Mouse (Mus musculus): Measurements from ENCODE around the gene Flad1.

The Flad1 gene

DNA sequence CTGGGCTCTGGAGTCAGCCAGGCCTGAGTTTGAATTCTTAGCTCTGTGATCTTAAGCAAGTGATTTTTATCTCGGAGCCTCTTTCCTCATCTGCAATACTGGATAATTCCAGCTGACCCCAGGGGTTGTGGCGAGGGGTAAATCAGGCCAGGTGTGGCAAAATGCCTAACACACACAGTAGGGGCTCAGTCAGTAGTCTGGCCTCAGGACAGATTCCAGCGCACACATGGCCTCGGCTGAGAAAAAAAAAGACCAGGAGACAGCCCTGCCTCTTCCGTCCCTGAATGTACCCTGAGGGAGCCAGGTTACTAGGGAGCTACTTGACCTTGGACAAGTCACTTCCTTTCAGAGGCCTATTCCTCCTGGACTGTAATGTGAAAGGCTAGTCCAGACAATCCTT, 28.7 kb downstream of the Flad1 start:
- no peak for DNase-seq (ENCODE audit: low read depth, low spot score)

DNA sequence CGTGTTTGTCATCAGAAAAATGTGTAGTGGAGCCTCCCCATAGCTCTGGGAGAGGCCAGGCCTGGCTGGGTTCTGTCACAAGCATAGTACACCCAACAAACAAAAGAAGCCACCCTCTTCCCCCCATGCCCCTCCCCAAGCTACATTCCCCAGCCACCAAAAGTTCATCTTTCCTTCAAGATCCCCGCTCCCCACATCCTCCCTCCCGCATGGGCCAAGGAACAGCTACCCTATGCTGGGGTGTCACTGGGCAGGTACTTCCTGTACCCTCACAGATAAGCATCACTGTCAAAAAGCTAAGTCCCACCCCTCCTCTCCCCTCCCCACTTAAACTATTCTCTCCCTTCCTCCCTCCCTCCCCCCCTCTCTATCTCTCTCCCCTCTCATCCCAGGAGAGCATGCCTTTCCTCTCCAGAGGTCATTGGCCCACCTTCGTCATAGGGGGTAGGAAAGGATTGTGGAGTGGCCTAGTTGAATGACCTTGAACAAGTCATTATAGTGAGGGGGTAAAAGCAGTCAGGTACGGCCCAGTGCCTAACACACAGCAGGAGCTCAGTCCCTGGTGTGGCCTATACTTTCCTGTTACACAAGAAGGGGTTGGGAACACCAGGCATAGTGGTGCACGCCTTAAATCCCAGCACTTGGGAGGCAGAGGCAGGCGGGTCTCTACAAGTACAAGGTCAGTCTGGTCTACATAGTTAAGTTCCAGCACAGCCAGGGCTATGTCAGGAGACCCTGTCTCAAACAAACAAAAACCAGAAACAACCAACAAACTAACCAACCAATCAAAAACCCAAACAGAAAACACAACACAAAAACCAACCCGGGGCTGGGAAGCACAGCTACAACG, 29.4 kb downstream of the Flad1 start:
- no peak for DNase-seq (ENCODE audit: low read depth, low spot score)

DNA sequence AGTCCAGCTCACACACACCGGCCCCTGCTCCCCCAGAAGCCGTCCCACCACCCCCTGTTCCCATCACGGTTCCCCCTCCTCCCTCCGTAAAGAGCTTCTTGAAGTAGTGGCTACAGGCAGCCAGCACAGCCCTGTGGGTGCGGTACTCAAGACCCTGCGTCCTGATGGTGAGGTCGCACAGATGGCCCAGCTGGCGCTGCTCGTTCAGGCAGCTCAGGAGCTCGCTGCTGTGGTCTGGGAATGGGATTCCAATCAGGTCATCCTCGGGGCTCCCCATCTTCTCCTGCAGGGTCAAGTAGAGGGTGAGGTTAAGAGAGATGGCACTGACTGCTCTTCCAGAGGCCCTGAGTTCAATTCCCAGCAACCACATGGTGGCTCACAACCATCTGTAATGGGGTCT, 30.4 kb downstream of the Flad1 start:
- no peak for DNase-seq (ENCODE audit: low read depth, low spot score)

DNA sequence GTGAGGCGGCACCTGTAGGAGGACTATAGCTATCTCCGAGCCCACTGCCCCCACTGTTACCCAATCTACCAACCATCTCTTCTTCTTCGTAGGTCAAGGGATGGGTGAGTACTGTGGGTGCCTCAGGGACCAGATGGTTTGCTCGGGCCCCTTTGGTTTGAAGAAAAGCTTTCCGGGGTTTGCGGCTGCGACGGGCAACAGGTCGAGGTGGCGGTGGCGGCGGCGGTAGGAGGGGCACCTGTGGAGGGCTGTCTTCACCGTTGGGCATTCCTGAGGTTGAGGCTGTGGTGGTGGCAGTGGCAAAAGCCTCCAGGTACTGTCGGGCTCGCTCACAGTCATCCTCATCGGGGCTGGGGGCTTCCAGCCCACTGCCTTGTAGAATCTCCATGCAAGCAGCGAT, 31.0 kb downstream of the Flad1 start:
- DNase-seq (ENCODE audit: low read depth, low spot score) = no peak

DNA sequence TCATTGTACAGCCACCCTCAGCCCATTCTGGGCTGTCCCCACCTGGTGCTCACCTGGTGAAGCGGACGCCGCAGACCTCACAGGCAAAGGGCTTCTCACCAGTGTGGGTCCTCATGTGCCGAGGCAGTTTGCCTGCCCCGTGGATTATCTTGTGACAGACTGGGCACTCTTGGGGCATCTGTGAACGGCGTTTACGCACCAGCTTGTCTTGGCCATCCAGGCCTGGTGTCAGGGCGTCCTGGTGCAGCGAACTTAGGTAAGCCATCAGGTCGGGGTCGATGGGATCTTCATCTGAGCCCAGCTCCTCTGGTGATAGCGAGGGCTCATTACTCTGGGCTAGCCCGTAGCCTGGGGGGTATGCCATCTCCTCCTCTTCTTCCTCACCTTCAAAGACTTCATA, 31.4 kb downstream of the Flad1 start:
- no peak for DNase-seq (ENCODE audit: low read depth, low spot score)

DNA sequence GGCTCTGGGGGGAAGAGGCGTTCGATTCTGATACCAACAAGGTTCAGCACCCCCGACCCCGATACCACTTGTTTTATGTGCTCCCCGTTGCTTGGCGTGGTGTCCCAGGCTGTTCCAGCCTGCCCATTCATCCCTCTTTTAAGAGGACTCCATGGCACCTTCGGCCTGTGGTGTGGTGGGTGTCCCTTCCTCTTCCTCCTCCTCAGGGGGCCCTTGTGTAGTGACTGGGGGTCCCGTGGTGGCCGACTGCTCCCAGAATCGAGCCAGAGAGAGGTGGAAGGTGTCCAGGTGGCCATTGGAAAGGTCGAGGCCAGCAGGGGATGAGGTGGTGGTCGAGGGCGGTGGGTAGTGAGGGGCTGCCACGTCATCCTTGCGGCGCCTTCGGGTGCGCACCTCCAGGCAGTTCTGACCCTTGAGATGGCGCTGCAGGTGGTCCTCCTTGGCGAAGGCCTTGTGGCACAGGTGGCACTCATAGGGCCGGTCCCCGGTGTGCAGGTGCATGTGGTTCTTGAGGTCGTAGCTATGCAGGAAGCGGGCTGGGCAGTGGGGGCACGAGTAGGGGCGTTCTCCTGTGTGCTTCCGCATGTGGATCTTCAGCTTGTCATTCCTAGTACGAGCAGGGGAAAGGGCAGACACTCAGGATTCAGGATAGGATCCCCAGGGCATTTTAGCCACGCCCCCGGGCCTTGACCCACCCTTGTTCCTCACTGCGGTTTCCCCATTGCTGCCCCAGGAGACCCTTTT, 32.1 kb downstream of the Flad1 start:
- no peak for DNase-seq (ENCODE audit: low read depth, low spot score)

DNA sequence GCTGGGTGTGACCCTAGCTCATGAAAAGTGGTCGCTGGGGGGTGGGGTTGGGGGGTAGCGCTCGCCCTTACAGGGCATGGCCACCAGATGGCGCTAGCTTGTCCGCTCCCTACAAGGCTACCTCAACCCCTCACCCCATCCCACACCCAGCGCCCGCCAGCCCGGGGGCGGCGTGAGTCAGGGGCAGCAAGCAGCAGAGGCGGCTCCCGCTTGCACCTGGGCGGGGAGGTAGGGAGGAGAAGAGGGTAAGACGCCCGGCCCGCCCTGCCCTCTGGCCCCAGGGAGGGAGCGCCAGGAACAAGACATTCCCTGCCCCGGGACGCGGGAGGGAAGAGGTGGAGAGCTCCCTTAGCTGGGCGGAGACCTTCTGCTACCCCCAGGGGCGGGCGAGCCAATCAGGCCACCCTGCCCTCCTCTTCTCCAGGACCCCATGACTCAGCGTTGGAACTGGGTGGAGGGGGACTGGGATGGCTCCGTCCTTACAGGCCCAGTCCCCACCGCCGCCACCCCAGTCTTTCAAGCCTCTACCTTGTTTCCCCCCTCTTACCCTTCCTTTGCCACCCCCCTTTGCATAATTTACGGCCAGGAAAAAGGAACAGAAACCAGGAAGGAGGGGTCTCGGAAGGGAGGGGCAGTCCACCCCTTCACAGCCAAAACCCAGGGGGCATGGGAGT, 33.1 kb downstream of the Flad1 start:
- DNase-seq (ENCODE audit: low read depth, low spot score) = peak; percentile 85

DNA sequence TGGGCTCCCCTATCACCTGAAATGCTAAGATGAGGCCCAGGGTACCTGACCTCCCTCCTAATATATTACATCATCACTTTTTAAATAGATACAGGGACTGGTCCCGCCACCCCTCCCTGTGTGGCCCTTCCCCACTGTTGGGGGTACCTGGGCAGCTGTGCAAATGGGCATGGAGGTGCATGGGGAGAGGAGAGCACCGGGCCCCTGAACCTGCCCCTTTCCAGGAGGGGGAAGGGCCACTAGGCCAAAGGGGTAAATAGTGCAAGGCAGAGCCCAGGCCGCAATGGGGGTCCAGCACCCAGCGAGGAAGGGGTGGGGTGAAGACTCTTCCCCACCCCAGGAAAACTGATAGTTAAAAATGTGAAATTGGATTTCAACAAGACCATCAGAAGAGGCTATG, 33.8 kb downstream of the Flad1 start:
- no peak for DNase-seq (ENCODE audit: low read depth, low spot score)

DNA sequence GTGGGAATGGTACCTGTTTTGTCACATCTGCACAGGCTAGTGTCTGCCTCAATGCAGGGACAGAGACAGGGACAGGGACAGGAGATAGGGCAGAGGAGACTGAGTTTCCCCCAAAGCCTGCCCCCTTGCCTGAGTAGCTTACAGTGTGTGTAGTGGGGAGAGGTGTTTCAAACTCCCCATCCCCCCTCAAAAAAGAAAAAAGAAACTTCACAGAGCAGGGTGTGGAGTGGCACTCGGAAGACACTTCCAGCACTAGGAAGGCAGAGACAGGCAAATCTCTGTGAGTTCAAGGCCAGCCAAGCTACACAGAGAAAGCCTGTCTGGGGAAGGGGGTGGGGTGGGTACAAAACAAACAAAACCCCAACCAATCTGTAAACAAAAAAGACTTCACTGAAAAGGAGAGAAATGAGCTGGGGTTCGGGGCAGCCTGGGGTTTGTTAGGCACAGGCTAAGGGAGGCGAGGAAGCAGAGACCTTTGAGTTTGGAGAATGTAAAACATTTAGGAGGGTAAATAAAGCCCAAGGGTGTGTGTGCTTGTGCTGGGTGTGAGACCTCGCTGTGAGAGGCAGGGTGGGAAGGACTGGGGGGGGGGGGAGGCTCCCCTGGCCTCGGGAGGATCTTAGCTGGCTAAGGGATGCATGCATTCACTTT, 38.0 kb downstream of the Flad1 start:
- DNase-seq (ENCODE audit: low read depth, low spot score) = no peak

DNA sequence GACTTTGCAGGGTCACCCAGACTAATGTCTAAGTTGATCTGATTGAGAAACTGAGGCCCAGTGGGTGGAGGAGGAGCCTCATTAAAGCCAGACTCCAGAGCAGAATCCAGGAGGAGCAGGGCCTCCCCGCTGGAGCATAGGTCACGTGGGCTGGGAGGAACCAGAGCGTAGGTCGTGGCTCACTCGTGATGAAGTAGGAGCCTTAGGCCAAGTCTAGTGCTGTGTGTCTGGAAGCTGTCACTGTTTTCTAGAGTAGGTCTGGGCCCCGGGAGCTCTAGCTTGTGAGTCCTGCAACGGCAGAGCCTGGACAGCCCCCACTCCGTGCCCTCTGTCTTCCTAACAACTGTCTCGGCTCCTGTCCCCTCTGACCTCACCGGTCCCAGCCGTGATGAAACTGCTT, 44.3 kb downstream of the Flad1 start:
- DNase-seq (ENCODE audit: low read depth, low spot score) = no peak

DNA sequence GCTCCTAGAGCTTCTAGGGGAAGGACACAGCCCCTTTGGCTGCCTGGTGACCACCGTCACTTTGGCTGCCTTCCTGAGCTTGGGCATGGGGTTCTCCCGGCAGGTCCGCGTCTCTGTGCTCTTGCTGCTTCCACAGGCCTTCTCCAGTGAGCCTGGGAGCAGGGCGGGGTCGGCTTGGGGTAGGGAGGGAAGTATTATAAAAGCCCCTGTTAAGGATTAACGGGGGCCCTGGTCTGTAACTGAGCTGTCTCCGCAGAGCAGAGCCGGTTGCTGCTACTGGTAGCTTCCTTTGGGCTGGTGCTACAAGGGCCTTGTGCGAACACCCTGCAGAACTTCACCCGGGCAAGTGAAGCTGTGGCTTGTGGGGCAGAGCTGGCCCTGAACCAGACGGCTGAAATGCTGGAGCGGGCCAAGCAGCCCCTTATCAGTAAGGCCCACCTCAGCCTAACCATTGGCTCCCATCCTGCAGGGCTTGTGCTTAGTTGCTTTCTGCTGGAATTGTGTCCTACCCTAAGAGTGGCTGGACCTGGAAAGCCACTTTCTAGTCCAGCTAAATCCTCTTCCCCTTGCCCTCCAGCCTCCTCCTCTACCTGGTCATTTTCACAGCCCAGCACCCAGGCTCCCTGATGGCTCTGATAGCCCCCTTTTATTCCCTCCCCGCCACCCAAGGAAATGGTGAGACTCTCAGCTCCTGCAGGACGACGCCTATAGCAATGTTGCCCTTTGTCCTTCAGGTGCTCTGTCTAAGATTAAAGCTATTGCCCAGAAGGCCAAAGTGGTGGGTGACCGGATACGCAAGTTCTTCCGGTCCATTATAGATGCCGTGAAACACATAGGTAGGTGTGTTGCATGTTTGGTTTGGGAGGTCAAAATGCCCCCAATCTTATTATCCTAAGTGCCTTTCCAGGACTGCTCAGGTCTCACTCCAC, 45.9 kb downstream of the Flad1 start:
- no peak for DNase-seq (ENCODE audit: low read depth, low spot score)

DNA sequence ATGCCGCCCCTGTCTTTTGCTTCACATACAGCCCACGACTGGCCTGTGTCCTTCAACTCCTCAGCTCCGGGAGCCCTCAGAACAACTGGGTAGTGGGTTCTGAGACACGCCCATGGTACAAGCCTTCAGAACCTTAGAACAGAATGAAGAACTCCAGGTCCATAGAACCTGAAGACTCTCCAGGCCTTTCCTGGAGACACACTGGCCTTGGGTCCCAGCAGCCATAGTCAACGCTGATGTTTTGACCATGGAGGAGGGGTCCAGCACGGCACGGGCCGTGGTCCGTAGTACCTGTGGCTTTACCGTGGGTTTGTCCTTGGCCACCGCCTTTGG, 46.6 kb downstream of the Flad1 start, which contains the start of gene Dcst1:
Gene Dcst1, minus strand, starts transcription at position 101 of the 333 bp plus-strand sequence.
- no peak for DNase-seq (ENCODE audit: low read depth, low spot score)

DNA sequence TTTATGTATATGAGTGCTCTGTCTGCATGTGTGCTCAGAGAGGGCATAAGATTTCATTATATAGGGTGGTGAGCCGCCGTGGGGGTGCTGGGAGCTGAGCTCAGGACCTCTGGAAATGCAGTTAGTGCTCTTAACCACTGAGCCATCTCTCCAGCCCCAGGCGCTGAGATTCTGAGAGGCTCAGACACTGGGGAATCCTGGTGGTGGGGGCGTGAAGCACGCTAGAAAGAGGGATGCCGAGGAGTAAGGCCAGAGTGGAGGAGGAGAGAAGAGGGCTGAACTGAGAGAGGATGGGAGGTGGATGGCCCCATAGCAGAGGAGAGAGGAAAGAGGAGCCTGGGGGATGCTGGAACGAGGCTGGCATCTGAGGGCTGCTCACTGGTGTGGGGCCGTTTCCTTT, 47.0 kb downstream of the Flad1 start:
- no peak for DNase-seq (ENCODE audit: low read depth, low spot score)

DNA sequence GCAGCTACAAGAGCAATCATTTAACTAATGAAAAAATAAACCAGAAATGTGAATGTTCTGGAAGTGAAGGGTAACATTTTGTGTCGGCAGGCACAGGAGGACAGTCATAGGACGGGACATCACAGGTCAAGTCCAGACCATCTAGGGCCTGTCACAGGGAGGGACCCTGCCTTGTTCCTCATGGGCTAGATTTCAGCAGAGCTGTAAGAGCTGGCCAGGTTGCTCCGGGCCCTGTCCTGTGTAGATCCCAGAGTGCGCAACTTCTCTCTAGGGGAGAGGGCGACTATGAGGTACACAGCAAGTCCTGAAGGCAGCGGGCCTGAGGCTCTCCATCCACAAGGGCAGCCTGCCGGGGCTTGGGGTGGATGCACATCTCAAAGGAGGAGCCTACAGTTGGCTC, 50.0 kb downstream of the Flad1 start, which contains the start of gene Dcst2:
Gene Dcst2, plus strand, starts transcription at position 301 of the 400 bp plus-strand sequence.
- no peak for DNase-seq (ENCODE audit: low read depth, low spot score)

DNA sequence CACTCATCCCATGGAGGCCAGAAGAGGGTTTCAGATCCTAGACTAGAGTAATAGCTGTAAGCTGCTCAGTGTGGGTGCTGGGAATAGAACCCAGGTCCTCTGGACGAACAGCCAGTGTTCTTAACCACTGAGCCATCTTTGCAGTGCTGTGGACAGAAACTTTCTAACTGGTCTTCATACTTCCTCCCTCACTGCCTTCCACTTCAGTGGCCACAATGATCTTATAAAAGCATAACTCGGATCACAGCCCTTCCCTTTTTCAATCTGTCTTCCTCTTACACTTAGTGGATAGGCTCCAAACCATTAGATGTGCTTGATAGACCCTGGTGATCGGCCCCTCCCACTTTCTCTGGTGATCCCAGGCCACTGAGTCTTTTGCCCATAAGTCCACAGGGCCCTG, 51.4 kb downstream of the Flad1 start:
- no peak for DNase-seq (ENCODE audit: low read depth, low spot score)

DNA sequence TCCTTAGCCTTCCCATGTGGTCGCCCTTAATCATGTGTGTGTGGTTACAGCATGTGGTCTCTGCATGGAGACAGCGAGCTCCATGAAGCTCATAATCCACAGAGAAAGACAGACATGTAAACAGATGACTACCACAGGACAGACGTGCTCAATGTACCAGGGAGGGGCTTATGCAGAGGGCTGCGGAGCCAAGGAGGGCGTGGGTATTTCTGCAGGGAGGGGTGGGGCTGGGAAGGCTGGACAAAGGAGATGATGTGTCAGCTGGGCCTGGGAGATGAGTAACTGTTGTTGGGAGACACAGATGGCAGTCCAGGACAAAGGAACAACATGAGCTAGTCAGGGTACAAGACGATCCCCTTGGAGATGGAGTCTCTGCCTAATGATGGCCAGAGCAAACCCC, 52.0 kb downstream of the Flad1 start:
- peak; percentile 65 for DNase-seq (ENCODE audit: low read depth, low spot score)

DNA sequence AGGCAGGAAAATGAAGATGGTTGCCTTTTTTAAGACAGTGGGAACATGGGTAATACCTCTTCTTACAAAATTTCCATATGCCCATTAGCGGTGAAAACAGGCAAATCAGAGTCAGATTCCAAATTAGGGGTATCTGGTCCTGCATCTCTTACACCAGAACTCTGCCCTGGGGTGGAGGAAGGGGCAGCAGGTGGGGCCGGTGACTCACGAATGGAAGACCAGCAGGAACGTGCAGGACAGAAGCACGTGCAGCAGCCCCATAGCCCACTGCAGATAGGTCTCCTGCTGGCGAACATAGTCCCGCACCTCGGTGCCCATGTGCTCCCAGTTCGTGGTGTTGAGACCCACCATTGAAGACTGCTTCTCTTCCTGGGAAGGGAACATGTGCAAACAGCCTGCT, 55.6 kb downstream of the Flad1 start:
- no peak for DNase-seq (ENCODE audit: low read depth, low spot score)

DNA sequence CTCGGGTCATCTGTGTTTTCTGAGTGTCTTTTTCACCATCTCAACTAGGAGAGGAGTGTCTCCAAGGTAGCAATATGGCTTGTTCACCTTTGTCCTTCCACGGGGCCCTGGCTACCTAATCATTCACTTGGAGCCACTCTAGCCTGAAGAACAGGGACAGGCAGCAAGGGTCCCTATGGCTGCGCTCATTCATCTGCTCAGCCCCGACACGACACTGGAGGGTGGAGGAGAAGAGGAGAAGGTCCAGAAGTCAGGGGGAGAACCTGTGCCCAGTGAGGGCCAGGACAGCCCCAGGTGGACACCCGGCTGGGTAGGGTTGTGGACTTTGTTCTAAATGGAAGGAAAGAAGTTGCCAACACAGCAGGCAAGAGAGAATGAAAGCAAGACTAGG, 56.2 kb downstream of the Flad1 start:
- no peak for DNase-seq (ENCODE audit: low read depth, low spot score)

DNA sequence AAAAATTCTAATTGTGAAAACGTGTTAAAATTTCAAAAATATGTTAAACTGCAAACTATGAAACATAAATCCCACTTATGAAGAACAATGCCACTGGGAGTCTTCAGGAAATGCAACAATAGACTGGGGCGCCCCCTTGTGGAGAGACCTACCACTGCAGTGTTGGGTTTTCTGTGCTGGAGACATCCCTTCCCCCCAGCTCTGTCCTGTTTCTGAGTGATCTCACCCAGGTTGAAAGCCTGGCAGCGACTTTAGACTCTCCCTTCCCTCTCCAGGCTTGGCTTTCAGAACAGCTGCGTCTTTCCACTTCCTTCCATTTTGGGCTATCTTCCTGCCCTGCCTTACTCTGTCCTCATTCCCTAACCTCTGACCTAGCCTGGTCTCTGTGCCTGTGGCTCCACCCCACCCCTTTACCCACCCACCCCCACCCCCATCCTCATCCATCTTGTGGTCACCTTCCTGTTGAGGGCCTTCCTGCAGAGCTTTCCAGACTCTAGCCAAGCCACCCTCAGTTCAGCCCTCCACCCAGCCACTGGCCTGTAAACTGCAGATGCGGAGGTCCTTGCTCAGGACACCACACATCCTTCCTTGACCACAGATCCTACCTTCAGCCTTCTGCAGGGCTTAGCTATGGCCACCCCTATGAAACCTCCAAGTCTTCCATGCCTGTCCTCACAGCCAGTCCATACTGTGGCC, 56.7 kb downstream of the Flad1 start:
- peak; percentile 96 for DNase-seq (ENCODE audit: low read depth, low spot score)

DNA sequence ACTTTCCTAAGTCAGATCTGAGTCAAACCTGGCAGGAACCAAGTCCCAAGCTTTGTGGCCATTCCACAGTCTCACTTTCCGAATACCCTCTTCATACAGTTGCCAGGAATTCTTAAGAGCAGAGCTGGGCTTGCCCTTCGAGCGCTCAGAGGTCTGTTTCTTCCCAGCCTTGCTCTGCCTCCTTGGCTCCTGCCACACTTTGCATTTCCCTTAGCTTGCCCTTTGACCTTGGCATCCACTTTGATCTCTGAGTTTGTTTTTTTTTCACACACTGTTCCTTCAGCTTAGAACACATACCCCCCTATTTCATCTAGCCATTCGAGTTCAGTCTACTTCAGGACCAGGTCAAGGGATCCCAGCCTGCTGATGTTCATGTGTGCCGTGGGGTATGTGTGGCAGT, 60.4 kb downstream of the Flad1 start:
- no peak for DNase-seq (ENCODE audit: low read depth, low spot score)

Measured in 3T3-L1 (cell line).